Mouse (Mus musculus) layer of hippocampus, postnatal 25 days (tissue): ENCODE measurements around the gene Piezo1. TPM values are rescaled to one million over a fixed set of nuclear protein-coding genes. Genes with fewer than 3 reads are reported as not detected.

Experiments
- DNase-seq, 2 experiments: peaks; one replicate each; pipeline ENCODE4 v3.0.0; 2022; ENCODE audit warnings: mixed read lengths in 2 of 2, low spot score in 1 of 2; ENCODE audit errors: extremely low spot score in 1 of 2
- total RNA-seq, 2 experiments: library from RNA; stranded (reverse); gene quantifications; 2 replicates each; pipeline ENCODE4 v1.2.3; 2021

Piezo1 gene
- total RNA-seq, 2 experiments from 2014 or later = 3.6 to 5.7 TPM

DNA sequence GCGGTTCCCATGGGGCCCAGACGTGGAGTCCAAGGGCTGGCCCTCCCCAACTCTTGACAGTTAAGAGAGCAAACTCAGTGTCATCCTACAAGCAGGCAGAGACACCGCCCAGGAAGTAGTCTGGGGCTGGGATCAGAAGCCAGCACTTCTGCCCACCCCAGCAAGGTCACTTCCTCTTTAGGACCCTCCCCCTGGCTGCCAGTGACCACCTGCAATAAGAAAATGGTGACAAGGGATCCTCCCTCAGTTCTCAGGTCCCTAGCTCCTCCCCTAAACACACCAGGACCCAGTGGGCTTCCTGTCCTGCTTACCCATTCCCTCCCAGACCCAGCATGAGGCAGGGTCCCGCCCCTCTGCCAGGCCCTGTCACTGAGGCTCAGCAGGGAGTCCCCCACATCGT, 3.3 kb downstream of the Piezo1 start:
- DNase-seq = no peak

- DNase-seq = no peak
These were observed 4.2 kb downstream of the Piezo1 start for GRCm38 (mm10) chr8:122546811-122547453.

GRCm38 (mm10) chr8:122546066-122546755, 4.9 kb downstream of the Piezo1 start:
- no peak for DNase-seq

DNA sequence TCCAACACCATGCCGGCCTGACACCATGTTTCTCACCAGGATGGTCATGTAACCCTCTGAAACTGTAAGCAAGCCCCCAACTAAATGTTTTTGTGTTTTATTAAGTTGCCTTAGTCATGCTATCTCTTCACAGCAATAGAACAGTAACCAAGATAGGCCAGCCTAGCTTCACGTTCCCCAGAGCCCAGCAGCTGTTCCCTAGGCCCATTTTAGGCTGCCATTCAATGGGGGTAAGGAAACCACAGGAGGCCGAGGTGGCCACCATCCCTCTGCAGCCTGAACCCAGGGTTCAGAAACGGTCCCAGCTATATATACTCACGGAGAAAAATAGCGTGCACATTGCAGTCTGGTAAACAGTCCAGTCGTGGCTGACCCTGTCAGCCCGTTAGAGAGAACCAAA, 7.0 kb downstream of the Piezo1 start:
- no peak for DNase-seq

- no peak for DNase-seq
These were observed 12.6 kb downstream of the Piezo1 start for GRCm38 (mm10) chr8:122538310-122539076.

DNA sequence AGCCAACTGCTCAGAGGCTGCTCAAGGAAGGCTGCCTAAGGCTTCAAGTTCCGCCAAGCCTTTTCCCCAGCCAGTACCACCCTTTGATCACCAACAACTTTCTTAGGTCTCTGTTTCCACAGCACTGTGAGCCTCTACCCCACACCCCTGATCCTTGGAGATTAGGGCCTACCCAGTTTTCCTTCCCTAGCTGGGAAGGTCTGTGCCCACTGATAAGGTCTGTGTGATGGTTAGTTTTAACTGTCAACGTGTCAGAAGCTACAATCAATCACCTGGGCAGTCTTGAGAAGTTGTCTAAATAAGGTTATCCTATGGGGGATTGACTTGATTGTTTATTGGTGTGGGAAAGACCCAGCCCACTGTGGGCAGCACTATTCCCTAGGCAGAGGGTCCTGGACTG, 13.3 kb downstream of the Piezo1 start:
- DNase-seq = no peak

DNA sequence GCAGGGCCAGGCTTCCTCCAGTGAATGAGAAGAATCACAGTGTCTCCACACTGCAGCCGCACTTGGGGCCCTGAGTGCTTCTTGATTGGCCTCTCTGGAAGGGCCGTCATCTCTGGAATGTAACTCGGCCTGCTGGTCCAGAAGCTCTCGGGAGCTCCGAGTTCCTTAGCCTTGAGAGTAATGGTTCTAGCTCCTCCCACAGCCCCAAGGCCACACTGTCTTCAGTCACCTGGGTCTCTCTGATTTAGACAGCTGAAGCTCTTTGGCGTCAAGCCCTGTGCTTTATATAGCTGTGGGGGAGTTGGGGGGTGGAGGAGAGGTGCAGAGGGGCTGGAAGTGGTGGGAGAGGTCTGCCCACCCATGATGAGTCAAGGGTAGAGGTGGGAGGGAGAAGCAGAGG, 14.1 kb downstream of the Piezo1 start:
- no peak for DNase-seq

DNA sequence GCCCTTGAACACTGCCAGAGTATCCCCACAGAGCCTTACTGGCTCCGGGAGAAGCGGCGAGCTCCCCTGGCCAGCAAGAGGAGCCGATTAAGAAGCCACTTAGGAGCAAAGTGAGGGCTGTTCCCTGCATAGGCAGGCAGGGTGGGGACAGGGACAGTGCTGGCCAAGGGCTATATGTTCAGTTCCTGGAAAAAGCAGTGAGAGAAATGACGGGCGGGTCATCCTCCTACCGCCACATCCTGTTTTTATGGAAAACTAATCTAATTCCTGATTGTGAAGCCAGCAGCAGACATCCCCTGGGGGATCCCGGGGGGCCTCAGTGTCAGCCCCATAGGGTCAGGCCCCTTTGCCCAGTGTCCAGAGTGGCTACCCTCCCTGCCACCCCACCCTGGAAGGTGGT, 19.8 kb downstream of the Piezo1 start:
- no peak for DNase-seq

DNA sequence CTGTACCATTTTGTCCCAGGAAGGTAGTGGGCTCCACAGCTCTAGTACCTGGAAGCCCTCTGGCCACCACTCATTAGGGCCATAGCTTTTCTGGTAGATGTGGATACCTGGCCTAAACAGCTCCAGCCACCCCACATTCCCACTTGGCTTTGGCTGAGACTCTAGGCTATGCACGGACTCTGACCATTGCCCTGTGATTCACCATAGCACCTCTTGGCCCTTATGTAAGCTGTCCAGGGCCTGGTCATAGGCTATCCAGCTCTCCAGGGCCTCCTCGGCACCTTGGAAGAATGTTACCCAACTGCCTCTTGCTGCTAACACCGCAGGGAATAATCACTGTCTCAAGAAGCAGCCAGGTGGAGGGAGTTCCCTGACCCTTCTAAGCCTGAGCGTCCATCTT, 22.0 kb downstream of the Piezo1 start:
- no peak for DNase-seq

DNA sequence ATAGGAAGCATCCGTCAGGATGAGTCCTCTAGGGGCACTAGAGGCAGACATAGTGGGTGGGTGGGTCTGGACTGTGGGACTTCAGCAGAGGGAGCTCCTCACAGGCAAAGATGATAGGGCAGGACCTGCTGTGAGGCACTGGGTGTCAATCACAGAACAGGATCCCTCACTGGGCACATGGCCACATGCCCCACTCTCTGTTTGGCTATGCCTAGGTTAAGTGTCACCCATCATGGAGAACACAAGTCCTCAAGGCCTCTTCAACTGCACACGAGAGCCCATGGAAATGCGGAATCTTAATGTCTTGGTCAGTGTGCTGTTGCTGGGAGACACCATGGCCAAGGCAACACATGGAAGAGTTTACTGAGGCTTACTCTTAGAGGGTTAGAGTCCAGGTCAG, 23.2 kb downstream of the Piezo1 start:
- DNase-seq = no peak

DNA sequence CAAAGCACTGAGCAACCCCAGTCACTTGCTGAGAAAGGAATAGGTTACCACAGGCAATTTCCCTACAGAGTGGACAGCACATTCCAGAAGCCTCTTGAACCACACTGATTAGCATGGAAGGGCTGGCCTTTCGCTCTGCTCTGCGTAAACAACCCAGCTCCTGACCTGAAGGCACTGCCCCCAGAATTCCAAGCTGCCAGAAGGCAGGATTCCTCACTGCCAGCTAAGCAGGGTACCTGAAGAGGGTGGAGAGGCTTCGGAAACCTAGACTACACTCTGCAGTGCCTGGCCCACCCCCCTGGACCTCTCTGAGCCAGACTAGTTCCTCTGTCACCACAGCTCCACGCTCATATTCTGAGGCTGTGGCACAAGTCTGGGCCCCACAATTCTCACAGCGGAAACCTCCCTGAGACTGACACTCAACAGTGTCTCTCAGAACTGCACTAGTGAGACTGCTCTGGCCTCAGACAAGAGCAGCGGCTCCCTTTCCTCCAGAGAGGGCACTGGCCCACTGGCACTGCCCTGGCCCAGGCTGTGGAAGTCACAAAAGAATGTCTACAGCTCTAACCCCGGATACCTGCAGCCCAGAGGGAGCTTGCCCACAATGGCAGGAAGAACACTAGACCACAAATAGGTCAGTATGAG, 24.5 kb downstream of the Piezo1 start:
- DNase-seq = no peak

GRCm38 (mm10) chr8:122526084-122526483, 25.0 kb downstream of the Piezo1 start:
- no peak for DNase-seq

DNA sequence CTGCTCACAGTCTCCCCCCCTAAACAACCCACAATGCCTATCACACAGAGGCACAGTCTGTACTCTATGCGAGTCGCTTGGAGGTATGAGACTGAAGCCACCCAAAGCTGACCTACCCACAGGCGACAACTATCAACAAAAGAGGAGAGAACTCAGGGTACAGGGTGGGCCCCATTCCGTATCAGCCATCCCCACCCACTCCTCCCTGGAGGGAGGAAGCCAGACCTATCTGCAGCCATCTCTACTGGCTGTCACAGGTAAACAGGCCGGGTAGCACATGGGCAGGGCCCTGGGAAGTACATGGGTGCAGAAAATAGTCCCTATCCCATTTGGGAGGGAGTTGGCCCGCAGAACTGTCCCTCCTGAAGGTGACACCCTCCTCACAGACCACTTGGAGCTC, 26.1 kb downstream of the Piezo1 start:
- DNase-seq = no peak

DNA sequence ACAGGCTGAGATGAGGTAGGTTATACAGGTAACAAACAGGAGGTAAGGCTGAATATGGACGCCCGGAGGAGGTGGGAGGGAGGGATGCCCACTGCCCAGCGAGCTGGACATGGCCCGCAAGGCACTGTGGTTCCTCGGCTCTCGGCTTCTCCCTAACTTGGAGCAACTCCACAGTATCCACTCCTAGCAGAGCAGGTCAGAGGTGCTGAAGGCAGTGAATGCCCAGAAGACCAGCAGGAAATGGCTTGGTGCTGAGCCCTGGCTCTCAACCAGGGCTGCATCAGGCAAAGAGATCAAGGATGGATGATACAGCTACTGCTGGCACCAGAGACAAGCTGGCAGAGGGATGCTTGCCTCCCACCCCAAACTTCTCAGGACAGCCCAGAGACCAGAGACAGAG, 26.6 kb downstream of the Piezo1 start:
- no peak for DNase-seq

DNA sequence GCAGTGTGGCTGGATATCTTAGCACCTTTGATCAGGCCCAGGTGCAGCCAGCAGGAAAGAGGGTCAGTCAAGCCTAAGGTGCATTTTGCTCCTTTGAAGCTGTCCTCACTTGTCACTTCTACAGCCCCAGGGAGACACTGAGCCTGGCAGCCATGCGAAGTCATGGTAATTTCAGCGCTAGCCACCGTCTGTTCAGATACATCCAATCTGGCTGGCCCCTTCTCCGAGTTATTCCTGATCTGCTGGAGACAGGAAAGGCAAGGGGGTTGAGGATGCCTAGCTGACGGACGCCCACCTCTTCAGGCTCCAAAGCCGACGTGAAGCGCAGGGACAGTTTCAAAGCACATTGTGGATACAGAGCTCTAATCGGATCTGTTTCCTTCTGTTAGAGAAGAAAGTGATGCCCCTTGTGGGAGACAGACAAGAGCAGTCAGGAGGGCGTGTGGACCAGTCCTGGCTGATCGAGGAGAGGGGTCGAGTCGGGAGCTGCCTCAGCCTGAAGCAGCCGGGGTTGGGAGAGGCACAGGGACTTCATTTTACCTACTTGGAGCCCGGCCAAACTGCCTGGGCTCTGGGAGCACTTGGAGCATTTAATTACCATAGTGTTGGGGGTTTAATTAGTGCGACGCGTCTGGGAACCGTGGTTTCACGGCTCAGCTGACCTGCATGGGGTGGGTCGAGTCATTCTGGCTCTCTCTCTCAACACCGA, 27.3 kb downstream of the Piezo1 start:
- DNase-seq = no peak

- no peak for DNase-seq
These were observed 28.1 kb downstream of the Piezo1 start for GRCm38 (mm10) chr8:122522796-122523651.

DNA sequence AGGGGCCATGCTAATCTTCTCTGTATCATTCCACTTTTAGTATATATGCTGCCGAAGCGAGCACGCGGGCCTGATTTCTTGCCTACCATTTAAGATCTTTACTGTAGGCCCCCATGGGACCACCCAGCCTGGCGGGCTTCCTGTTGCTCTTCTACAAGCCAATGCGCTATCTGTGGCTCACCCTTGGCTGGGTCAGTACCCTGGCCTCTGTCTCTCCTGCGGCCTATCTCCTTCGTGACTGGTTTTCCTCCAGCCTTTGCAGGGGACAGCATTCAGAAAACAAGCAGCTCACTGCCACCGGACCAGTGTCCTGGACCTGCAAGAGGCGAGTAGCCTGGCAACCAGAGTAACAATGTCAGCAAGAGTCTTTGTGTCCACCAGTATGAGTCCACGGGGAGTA, 30.5 kb downstream of the Piezo1 start:
- DNase-seq = no peak

DNA sequence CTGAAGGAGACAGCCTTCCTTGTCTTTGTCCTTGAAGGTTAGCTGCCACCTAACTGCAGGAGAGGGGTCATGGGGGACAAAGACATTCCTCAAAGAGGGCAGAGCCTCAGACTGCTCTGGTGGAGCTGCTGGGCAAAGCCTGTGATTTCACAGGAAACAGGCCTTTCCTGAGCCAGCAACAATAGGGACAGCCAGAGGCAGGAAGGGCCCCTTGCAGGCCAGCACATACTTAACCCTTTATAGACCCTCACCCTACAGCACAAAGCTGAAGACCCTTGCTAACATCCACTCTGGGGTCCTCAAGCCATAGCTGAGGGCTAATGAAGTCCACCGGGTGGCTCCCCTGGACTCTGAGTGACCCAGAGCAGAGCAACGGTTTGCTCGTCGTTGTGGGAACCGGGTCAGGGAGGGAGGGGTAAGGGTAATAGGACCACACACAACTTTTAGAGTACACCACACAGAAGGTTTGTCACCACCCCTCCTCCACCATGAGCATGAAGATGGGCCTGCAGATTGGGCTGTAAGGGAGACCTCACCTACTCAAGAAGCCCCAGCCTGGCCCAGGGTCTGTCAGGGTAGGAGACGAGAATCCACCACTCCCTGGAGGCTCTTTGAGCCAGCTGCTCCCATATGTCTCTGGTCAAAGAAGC, 33.5 kb downstream of the Piezo1 start:
- no peak for DNase-seq

GRCm38 (mm10) chr8:122515699-122516098, 35.4 kb downstream of the Piezo1 start:
- DNase-seq = no peak
